Mouse (Mus musculus) adrenal gland, postnatal 25 days (tissue): ENCODE measurements around the gene 1700025B11Rik. TPM values are rescaled to one million over a fixed set of nuclear protein-coding genes. Genes with fewer than 3 reads are reported as not detected.
"Not testable (repeated sequence)": the region's sequence is repeated elsewhere in the genome, so short reads cannot be mapped to it uniquely, and the experiment has no call there.

Experiments used
- DNase-seq: peaks from one replicate; pipeline ENCODE4 v3.0.0; 2021; ENCODE audit warnings: mixed read lengths
- long read RNA-seq: library from polyadenylated mRNA; stranded (forward); transcript quantifications from one replicate; pipeline ENCODE4 v2.0.0, GENCODE M21; 2021
- total RNA-seq: library from RNA; stranded (reverse); gene quantifications from 2 replicates; pipeline ENCODE4 v1.2.3, GENCODE M21; 2021

Gene 1700025B11Rik
- total RNA-seq = not detected in 2 replicates
- long read RNA-seq = 0 reads

GRCm38 (mm10) chr15:77561792-77562191 is at the start of gene 1700025B11Rik:
TSS of gene 1700025B11Rik (minus strand) at chr15:77561892.
- DNase-seq = no peak

GRCm38 (mm10) chr15:77606069-77606468 is 44.4 kb upstream of the 1700025B11Rik start:
- DNase-seq = no peak

GRCm38 (mm10) chr15:77598958-77599357 is 37.3 kb upstream of the 1700025B11Rik start, which contains the start of gene Gm36245:
TSS of gene Gm36245 (plus strand) at chr15:77599258.
- DNase-seq = no peak

- DNase-seq = no peak
These were observed 36.7 kb upstream of the 1700025B11Rik start for GRCm38 (mm10) chr15:77598429-77598828.

GRCm38 (mm10) chr15:77595961-77596360 is 34.3 kb upstream of the 1700025B11Rik start, which contains the start of gene Apol10b:
TSS of gene Apol10b (minus strand) at chr15:77596125.
- no peak for DNase-seq

GRCm38 (mm10) chr15:77593557-77593956 is 31.9 kb upstream of the 1700025B11Rik start:
- no peak for DNase-seq

- no peak for DNase-seq
These were observed 29.2 kb upstream of the 1700025B11Rik start for GRCm38 (mm10) chr15:77590881-77591280.

GRCm38 (mm10) chr15:77588981-77589380 is 27.3 kb upstream of the 1700025B11Rik start:
- DNase-seq = no peak

- DNase-seq = no peak
These were observed 25.3 kb upstream of the 1700025B11Rik start for GRCm38 (mm10) chr15:77587026-77587425.

GRCm38 (mm10) chr15:77581681-77582080 is 20.0 kb upstream of the 1700025B11Rik start:
- DNase-seq = no peak

GRCm38 (mm10) chr15:77579311-77579710 is 17.6 kb upstream of the 1700025B11Rik start:
- no peak for DNase-seq

- DNase-seq = no peak
These were observed 17.1 kb upstream of the 1700025B11Rik start for GRCm38 (mm10) chr15:77578801-77579200.

GRCm38 (mm10) chr15:77563219-77563618 is 1.5 kb upstream of the 1700025B11Rik start:
- no peak for DNase-seq

- not testable (repeated sequence) for DNase-seq
These were observed 22.5 kb downstream of the 1700025B11Rik start for GRCm38 (mm10) chr15:77539221-77539620.

GRCm38 (mm10) chr15:77533216-77533615 is 28.5 kb downstream of the 1700025B11Rik start, which contains the start of gene Apol7c:
TSS of gene Apol7c (minus strand) at chr15:77533316.
- DNase-seq = no peak

- peak; percentile 72 for DNase-seq
These were observed 38.4 kb downstream of the 1700025B11Rik start for GRCm38 (mm10) chr15:77523186-77523843.

GRCm38 (mm10) chr15:77520596-77520995 is 41.1 kb downstream of the 1700025B11Rik start:
- not testable (repeated sequence) for DNase-seq

Other genes with a start within 250 kb of the 1700025B11Rik start
- gene Apol7a, start 162.8 kb downstream of the 1700025B11Rik start, total RNA-seq = not detected in 2 replicates
- gene Apol9a, start 150.8 kb downstream of the 1700025B11Rik start, total RNA-seq = 0.91 and 1.2 TPM in 2 replicates
- not detected in 2 replicates for gene Apol7b, start 114.4 kb downstream of the 1700025B11Rik start, total RNA-seq
- gene Apol10a, start 84.8 kb downstream of the 1700025B11Rik start, total RNA-seq = not detected in 2 replicates
- not detected in 2 replicates for gene Apol11a, start 53.6 kb downstream of the 1700025B11Rik start, total RNA-seq
- not detected in 2 replicates for gene Apol7c, start 28.6 kb downstream of the 1700025B11Rik start, total RNA-seq
- gene Apol10b, start 34.2 kb upstream of the 1700025B11Rik start, total RNA-seq = 0.52 TPM in 1 of 2 replicates, not detected in the other
- not detected in 2 replicates for gene Gm36245, start 37.4 kb upstream of the 1700025B11Rik start, total RNA-seq
- gene Apol11b, start 81.4 kb upstream of the 1700025B11Rik start, total RNA-seq = 0.33 and 0.62 TPM in 2 replicates
- not detected in 2 replicates for gene Apol7e, start 137.0 kb upstream of the 1700025B11Rik start, total RNA-seq
- 0.76 and 1.2 TPM in 2 replicates for gene Apol9b, start 167.1 kb upstream of the 1700025B11Rik start, total RNA-seq
- gene Apol8, start 195.1 kb upstream of the 1700025B11Rik start, total RNA-seq = not detected in 2 replicates